Mouse (Mus musculus) neutrophil, adult 65 days (primary cell): ENCODE results near the gene Rab11b. TPM values are rescaled to one million over a fixed set of nuclear protein-coding genes. Genes with fewer than 3 reads are reported as not detected.

Source experiments
- total RNA-seq: library from RNA; stranded (reverse); gene quantifications from 2 replicates; pipeline ENCODE4 v1.2.4, GENCODE M21; 2023

Gene Rab11b
- 204 and 227 TPM in 2 replicates for total RNA-seq

GRCm38 (mm10) chr17:33760255-33761165, at the start of gene Rab11b:
Gene Rab11b (minus strand): TSS chr17:33760530.

GRCm38 (mm10) chr17:33781124-33781977, 21.0 kb upstream of the Rab11b start, which contains the start of gene Angptl4:
Gene Angptl4 (minus strand): TSS chr17:33781830.

DNA sequence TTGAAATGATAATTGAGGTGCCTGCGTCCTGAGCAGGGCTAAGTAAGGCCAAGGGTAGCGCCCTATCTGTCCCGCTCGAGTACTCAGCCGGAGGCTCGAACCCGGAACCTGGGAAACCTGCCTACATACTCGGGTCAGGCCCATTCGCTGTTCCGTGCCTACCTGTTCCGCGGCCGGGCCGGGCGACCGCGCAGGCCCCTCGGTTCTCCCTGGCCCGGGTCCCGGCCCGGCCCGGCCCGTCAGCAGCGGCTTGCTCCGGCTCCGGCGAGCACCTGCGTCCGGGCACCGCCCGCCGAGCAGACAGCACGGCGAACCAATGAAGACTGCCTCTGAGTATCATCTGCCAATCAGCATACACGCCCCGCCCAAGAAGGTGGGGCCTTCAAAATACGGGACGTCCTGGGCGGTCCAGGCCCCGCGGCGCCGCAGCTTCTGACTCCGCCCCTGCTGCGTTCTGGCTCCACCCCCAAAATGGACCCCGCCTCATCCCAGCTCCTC, 41.9 kb downstream of the Rab11b start, which contains the start of gene March2:
Gene March2, minus strand, starts transcription at position 287 of the 498 bp plus-strand sequence.

Other genes with a start within 250 kb of the Rab11b start
- gene Adamts10, start 236.3 kb downstream of the Rab11b start, total RNA-seq, result 37.2 and 56.6 TPM in 2 replicates
- gene Myo1f, start 204.8 kb downstream of the Rab11b start, total RNA-seq, result 489 and 545 TPM in 2 replicates
- 64.9 and 67.7 TPM in 2 replicates for gene Zfp414, start 131.4 kb downstream of the Rab11b start, total RNA-seq
- gene Pram1, start 122.5 kb downstream of the Rab11b start, total RNA-seq, result 306 and 399 TPM in 2 replicates
- 256 and 388 TPM in 2 replicates for gene Hnrnpm, start 73.7 kb downstream of the Rab11b start, total RNA-seq
- 48.6 and 60.5 TPM in 2 replicates for gene March2, start 41.9 kb downstream of the Rab11b start, total RNA-seq
- gene Angptl4, start 21.3 kb upstream of the Rab11b start, total RNA-seq, result 1.2 and 1.5 TPM in 2 replicates
- 3.1 and 7.7 TPM in 2 replicates for gene Kank3, start 50.0 kb upstream of the Rab11b start, total RNA-seq
- gene Rps28, start 64.0 kb upstream of the Rab11b start, total RNA-seq, result 711 and 827 TPM in 2 replicates
- gene Ndufa7, start 64.0 kb upstream of the Rab11b start, total RNA-seq, result 74.0 and 119 TPM in 2 replicates
- gene Cd320, start 82.6 kb upstream of the Rab11b start, total RNA-seq, result 1.4 and 1.5 TPM in 2 replicates
- not detected in 2 replicates for gene Gm7029, start 113.3 kb upstream of the Rab11b start, total RNA-seq
- 34.6 and 53.7 TPM in 2 replicates for gene Kifc1, start 130.1 kb upstream of the Rab11b start, total RNA-seq
- not detected in 2 replicates for gene Platr17, start 144.6 kb upstream of the Rab11b start, total RNA-seq
- 33.8 and 48.4 TPM in 2 replicates for gene Daxx, start 148.9 kb upstream of the Rab11b start, total RNA-seq
- gene Tapbp, start 155.4 kb upstream of the Rab11b start, total RNA-seq, result 290 and 325 TPM in 2 replicates
- gene Zbtb22, start 155.4 kb upstream of the Rab11b start, total RNA-seq, result 27.9 and 37.3 TPM in 2 replicates
- gene Rgl2, start 169.0 kb upstream of the Rab11b start, total RNA-seq, result 218 and 285 TPM in 2 replicates
- gene Pfdn6, start 179.8 kb upstream of the Rab11b start, total RNA-seq, result 46.9 and 53.4 TPM in 2 replicates
- 18.3 and 21.6 TPM in 2 replicates for gene Wdr46, start 180.1 kb upstream of the Rab11b start, total RNA-seq
- gene B3galt4, start 191.0 kb upstream of the Rab11b start, total RNA-seq, result 11.3 and 12.8 TPM in 2 replicates
- gene Vps52, start 195.3 kb upstream of the Rab11b start, total RNA-seq, result 56.0 and 70.7 TPM in 2 replicates
- 242 and 295 TPM in 2 replicates for gene Rps18, start 195.5 kb upstream of the Rab11b start, total RNA-seq
- 1,081 and 1,209 TPM in 2 replicates for gene H2-K1, start 239.8 kb upstream of the Rab11b start, total RNA-seq